Mouse (Mus musculus): ENCODE measurements around the gene Amigo2. TPM values are rescaled to one million over a fixed set of nuclear protein-coding genes. Genes with fewer than 3 reads are reported as not detected.

Gene Amigo2
- polyA plus RNA-seq, 1 experiment from 2014 or later = 11.2 TPM

DNA sequence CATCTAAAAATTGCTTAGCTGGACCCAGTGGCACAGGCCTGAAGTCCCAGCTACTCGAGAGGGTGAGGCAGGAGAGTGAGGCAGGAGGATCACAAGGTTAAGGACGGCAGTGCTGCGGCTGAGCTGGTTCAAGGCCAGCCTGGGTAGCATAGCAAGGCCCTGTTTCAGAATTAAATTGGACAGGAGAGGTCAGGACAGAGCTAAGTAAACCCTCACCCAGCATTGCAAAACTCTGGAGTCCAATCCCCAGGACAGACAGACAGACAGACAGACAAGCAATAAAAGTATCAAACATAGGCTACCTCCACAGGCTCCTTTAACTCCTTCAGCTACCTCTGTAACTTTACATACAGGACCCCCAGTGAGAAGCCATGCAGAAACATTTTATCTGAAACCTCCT, 42.2 kb downstream of the Amigo2 start:
- Histone ChIP-seq H3K27me3 (no peaks in the 10 kb centered on the region), H3K4me2 (no peak overlapping the region), H3K36me3 (no peaks in the 10 kb centered on the region), H3K9ac (no peak overlapping the region), H3K27ac (replicated peaks) (no peak overlapping the region), H3K4me1 (replicated peaks) (no peaks in the 10 kb centered on the region), H3K4me3 (no peak overlapping the region), H3K9me3 (no peaks in the 10 kb centered on the region)
- ATAC-seq (ENCODE audit: low FRiP score, low read depth) = no peak
- 80% methylated on average over 3 of the region's 3 CpGs for WGBS

DNA sequence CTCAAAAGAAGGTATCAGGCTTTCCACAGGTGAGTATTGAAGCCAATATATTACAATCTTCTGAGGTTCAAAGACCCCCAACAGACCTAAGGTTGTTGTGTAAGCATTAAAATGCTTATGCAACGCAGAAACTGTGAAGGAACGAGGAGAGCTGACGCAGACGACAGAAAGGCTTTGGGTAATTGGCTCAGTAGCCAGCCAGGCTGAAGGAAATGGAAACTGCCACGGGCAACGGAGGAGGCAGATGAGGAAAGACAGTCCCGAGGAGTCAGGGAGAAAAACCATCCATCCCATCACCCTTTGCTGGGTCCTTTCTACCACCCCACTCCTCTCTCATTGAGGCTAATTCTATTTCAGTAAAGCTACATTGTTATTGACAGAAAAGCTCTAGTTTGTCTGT, 50.4 kb downstream of the Amigo2 start:
- 67% methylated on average over 7 of the region's 7 CpGs for WGBS
- H3K27ac ChIP-seq (replicated peaks) = no peak overlapping the region
- ATAC-seq (ENCODE audit: low FRiP score, low read depth) = no peak
- H3K9ac ChIP-seq = no peak overlapping the region
- H3K27me3 ChIP-seq = no peaks in the 10 kb centered on the region
- H3K4me1 ChIP-seq (replicated peaks) = no peaks in the 10 kb centered on the region
- no peaks in the 10 kb centered on the region for H3K36me3 ChIP-seq
- no peak overlapping the region for H3K4me3 ChIP-seq
- no peak overlapping the region for H3K4me2 ChIP-seq
- no peaks in the 10 kb centered on the region for H3K9me3 ChIP-seq

DNA sequence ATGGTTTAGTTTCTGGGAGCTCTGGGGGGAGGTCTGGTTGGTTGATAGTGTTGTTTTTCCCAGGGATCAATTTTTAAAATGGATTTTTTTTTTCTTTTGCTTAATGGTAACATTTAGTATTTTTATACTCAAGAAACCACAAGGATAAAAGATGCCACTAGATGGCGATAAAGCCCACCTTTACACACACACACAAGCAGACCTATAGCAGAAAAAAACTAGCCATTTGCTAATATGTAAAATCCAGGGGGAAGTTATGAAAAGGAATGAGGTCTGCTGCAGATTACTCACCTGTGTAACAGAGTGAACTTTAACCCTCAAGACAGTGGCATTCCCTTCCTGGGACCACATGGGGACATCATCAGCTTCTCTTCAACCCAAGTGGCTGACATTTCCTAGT, 51.5 kb downstream of the Amigo2 start:
- Histone ChIP-seq H3K27me3 (no peaks in the 10 kb centered on the region), H3K27ac (replicated peaks) (no peak overlapping the region)
- peak; percentile 68 for ATAC-seq (ENCODE audit: low FRiP score, low read depth)

More for the DNA sequence above, 51.5 kb downstream of the Amigo2 start:
- no peaks in the 10 kb centered on the region for H3K4me1 ChIP-seq (replicated peaks)
- no peaks in the 10 kb centered on the region for H3K9me3 ChIP-seq
- no peak overlapping the region for H3K4me2 ChIP-seq
- H3K9ac ChIP-seq = no peak overlapping the region
- WGBS = 0% methylated on average over 1 of the region's 1 CpGs
- no peak overlapping the region for H3K4me3 ChIP-seq
- no peaks in the 10 kb centered on the region for H3K36me3 ChIP-seq

Other genes starting within 250 kb of the Amigo2 start
- gene Slc38a4, start 191.3 kb downstream of the Amigo2 start, polyA plus RNA-seq (2015; fragmentation: Nextera tagmentation; extraction: Ambion mirVana) = 3.2 and 3.7 TPM in 2 replicates
- 5.5 and 5.7 TPM in 2 replicates for gene Pced1b, start 180 bp downstream of the Amigo2 start, polyA plus RNA-seq (2015; fragmentation: Nextera tagmentation; extraction: Ambion mirVana)